Mouse (Mus musculus) liver, embryonic 12.5 days (tissue): ENCODE data around the gene Gm13757. TPM values are rescaled to one million over a fixed set of nuclear protein-coding genes. Genes with fewer than 3 reads are reported as not detected.
"Not testable (repeated sequence)": the region's sequence is repeated elsewhere in the genome, so short reads cannot be mapped to it uniquely, and the experiment has no call there.

Source experiments
- ATAC-seq: fragments of 200-750 bp; cut with Nextera tagmentation; 2 replicates; pipeline ENCODE4 v1.8.0; 2017; ENCODE audit warnings: moderate number of reproducible peaks, mild to moderate bottlenecking, moderate library complexity
- H3K27ac ChIP-seq: fragments of 300-500 bp; sonication (generic); 2 replicates; pipeline ENCODE4 v1.5.1; 2016; ENCODE audit warnings: mild to moderate bottlenecking
- H3K27me3 ChIP-seq: fragments of 300-500 bp; sonication (generic); replicated peaks from 2 replicates; pipeline ENCODE4 v1.6.1; 2016; ENCODE audit warnings: mild to moderate bottlenecking, moderate library complexity
- H3K36me3 ChIP-seq: fragments of 300-500 bp; sonication (generic); 2 replicates; pipeline ENCODE4 v1.6.1; 2016; ENCODE audit warnings: mild to moderate bottlenecking, moderate library complexity
- H3K4me1 ChIP-seq: fragments of 300-500 bp; sonication (generic); 2 replicates; pipeline ENCODE4 v1.6.1; 2016
- H3K4me2 ChIP-seq: fragments of 300-500 bp; sonication (generic); 2 replicates; pipeline ENCODE4 v1.6.1; 2016; ENCODE audit warnings: mild to moderate bottlenecking, moderate library complexity
- H3K4me3 ChIP-seq: fragments of 300-500 bp; sonication (generic); 2 replicates; pipeline ENCODE4 v1.5.1; 2016; ENCODE audit warnings: mild to moderate bottlenecking, moderate library complexity
- H3K9ac ChIP-seq: fragments of 300-500 bp; sonication (generic); 2 replicates; pipeline ENCODE4 v1.6.1; 2016; ENCODE audit warnings: mild to moderate bottlenecking, moderate library complexity
- H3K9me3 ChIP-seq: fragments of 300-500 bp; sonication (generic); replicated peaks from 2 replicates; pipeline ENCODE4 v1.6.1; 2016; ENCODE audit warnings: mild to moderate bottlenecking, moderate library complexity
- WGBS: fragments of 180-500 bp; shearing (Covaris S2); methylation state at CpG from one replicate; pipeline ENCODE4 v1.1.7; 2016; ENCODE audit not compliant: insufficient replicate concordance; 5-methylcytosine and 5-hydroxymethylcytosine counted together
- polyA plus RNA-seq: library from polyadenylated mRNA; unstranded; fragments of >200 nt; fragmentation: Nextera tagmentation; extraction: Ambion mirVana; gene quantifications from 2 replicates; pipeline ENCODE4 v1.2.1, GENCODE M21; 2016

Gm13757 gene
- polyA plus RNA-seq = not detected in 2 replicates

- Histone ChIP-seq H3K27ac (no peak within 1 kb of the TSS), H3K27me3 (no peaks in the 10 kb centered on the region), H3K4me3 (no peak within 1 kb of the TSS), H3K9ac (no peak within 1 kb of the TSS), H3K9me3 (no peaks in the 10 kb centered on the region), H3K4me2 (no peak within 1 kb of the TSS), H3K4me1 (no peaks in the 10 kb centered on the region), H3K36me3 (no peaks in the 10 kb centered on the region)
- WGBS = 74% methylated on average over 1 of the region's 1 CpGs
- ATAC-seq = no peak
Measured at GRCm38 (mm10) chr2:88449031-88449430, at the start of gene Gm13757. Gm13757 (minus strand) TSS chr2:88449131.

- no peak for ATAC-seq
Measured at GRCm38 (mm10) chr2:88493020-88493419, 44.1 kb upstream of the Gm13757 start, which contains the start of gene Olfr1185-ps1. Olfr1185-ps1 (plus strand) TSS chr2:88493320.

GRCm38 (mm10) chr2:88483298-88483697 is 34.4 kb upstream of the Gm13757 start, which contains the start of gene Olfr1184:
Olfr1184 (plus strand) TSS chr2:88483598.
- ATAC-seq = no peak
- H3K36me3 ChIP-seq = no peaks in the 10 kb centered on the region
- WGBS = 71% methylated on average over 2 of the region's 2 CpGs

More at GRCm38 (mm10) chr2:88493020-88493419, 44.1 kb upstream of the Gm13757 start, which contains the start of gene Olfr1185-ps1:
- WGBS = 38% methylated on average over 2 of the region's 2 CpGs
- Histone ChIP-seq H3K9ac (no peak within 1 kb of the TSS), H3K4me2 (no peak within 1 kb of the TSS), H3K27me3 (no peaks in the 10 kb centered on the region), H3K36me3 (no peaks in the 10 kb centered on the region), H3K4me3 (no peak within 1 kb of the TSS), H3K9me3 (0 out of 2 replicates have a peak, but pooled peaks cover 3% of the 10 kb centered on the region), H3K27ac (no peak within 1 kb of the TSS), H3K4me1 (no peaks in the 10 kb centered on the region)

GRCm38 (mm10) chr2:88454567-88454966 is 5.6 kb upstream of the Gm13757 start, which contains the start of gene Olfr1183:
Olfr1183 (plus strand) TSS chr2:88454867.
- not testable (repeated sequence) for H3K4me3 ChIP-seq, ATAC-seq, H3K9ac ChIP-seq, H3K4me1 ChIP-seq, H3K36me3 ChIP-seq, H3K4me2 ChIP-seq, H3K27ac ChIP-seq, H3K27me3 ChIP-seq, H3K9me3 ChIP-seq
- WGBS = 58% methylated on average over 1 of the region's 1 CpGs

More at GRCm38 (mm10) chr2:88483298-88483697, 34.4 kb upstream of the Gm13757 start, which contains the start of gene Olfr1184:
- H3K27me3 ChIP-seq = no peaks in the 10 kb centered on the region
- H3K4me1 ChIP-seq = no peaks in the 10 kb centered on the region
- H3K27ac ChIP-seq = no peak within 1 kb of the TSS
- H3K9me3 ChIP-seq = no peaks in the 10 kb centered on the region
- H3K9ac ChIP-seq = no peak within 1 kb of the TSS
- H3K4me2 ChIP-seq = no peak within 1 kb of the TSS
- H3K4me3 ChIP-seq = no peak within 1 kb of the TSS

GRCm38 (mm10) chr2:88426071-88426470 is 22.9 kb downstream of the Gm13757 start, which contains the start of gene Olfr1181:
Olfr1181 (minus strand) TSS chr2:88426171.
- no peak within 1 kb of the TSS for H3K4me2 ChIP-seq
- H3K27ac ChIP-seq = no peak within 1 kb of the TSS
- H3K9me3 ChIP-seq = no peaks in the 10 kb centered on the region
- H3K27me3 ChIP-seq = no peaks in the 10 kb centered on the region
- H3K4me3 ChIP-seq = no peak within 1 kb of the TSS
- no peaks in the 10 kb centered on the region for H3K4me1 ChIP-seq
- WGBS = 62% methylated on average over 1 of the region's 1 CpGs
- no peak for ATAC-seq
- H3K9ac ChIP-seq = no peak within 1 kb of the TSS
- H3K36me3 ChIP-seq = no peaks in the 10 kb centered on the region

GRCm38 (mm10) chr2:88419051-88419450 is 29.9 kb downstream of the Gm13757 start, which contains the start of gene Olfr1180:
Olfr1180 (minus strand) TSS chr2:88419151.
- Histone ChIP-seq H3K9me3 (no peaks in the 10 kb centered on the region), H3K27me3 (no peaks in the 10 kb centered on the region), H3K4me1 (no peaks in the 10 kb centered on the region), H3K4me2 (no peak within 1 kb of the TSS), H3K27ac (no peak within 1 kb of the TSS), H3K4me3 (no peak within 1 kb of the TSS), H3K9ac (no peak within 1 kb of the TSS), H3K36me3 (no peaks in the 10 kb centered on the region)
- 63% methylated on average over 2 of the region's 2 CpGs for WGBS
- no peak for ATAC-seq

- Histone ChIP-seq H3K36me3 (no peaks in the 10 kb centered on the region), H3K9ac (no peak within 1 kb of the TSS), H3K27me3 (no peaks in the 10 kb centered on the region), H3K4me1 (no peaks in the 10 kb centered on the region), H3K9me3 (no peaks in the 10 kb centered on the region), H3K4me3 (no peak within 1 kb of the TSS), H3K27ac (no peak within 1 kb of the TSS), H3K4me2 (no peak within 1 kb of the TSS)
- WGBS = 55% methylated on average over 3 of the region's 3 CpGs
- ATAC-seq = no peak
Measured at GRCm38 (mm10) chr2:88406353-88406752, 42.6 kb downstream of the Gm13757 start, which contains the start of gene Olfr1179. Olfr1179 (minus strand) TSS chr2:88406453.

Other genes with a start within 250 kb of the Gm13757 start
- gene Olfr1170, start 220.8 kb downstream of the Gm13757 start, polyA plus RNA-seq = not detected in 2 replicates
- not detected in 2 replicates for gene Olfr1173, start 169.3 kb downstream of the Gm13757 start, polyA plus RNA-seq
- not detected in 2 replicates for gene Olfr1174-ps, start 134.0 kb downstream of the Gm13757 start, polyA plus RNA-seq
- not detected in 2 replicates for gene Olfr1175-ps, start 121.9 kb downstream of the Gm13757 start, polyA plus RNA-seq
- not detected in 2 replicates for gene Olfr1176, start 112.4 kb downstream of the Gm13757 start, polyA plus RNA-seq
- not detected in 2 replicates for gene Olfr1177-ps, start 102.6 kb downstream of the Gm13757 start, polyA plus RNA-seq
- gene Olfr1178, start 62.1 kb downstream of the Gm13757 start, polyA plus RNA-seq = not detected in 2 replicates
- gene Olfr1179, start 42.7 kb downstream of the Gm13757 start, polyA plus RNA-seq = not detected in 2 replicates
- gene Olfr1180, start 30.0 kb downstream of the Gm13757 start, polyA plus RNA-seq = not detected in 2 replicates
- gene Olfr1181, start 23.0 kb downstream of the Gm13757 start, polyA plus RNA-seq = not detected in 2 replicates
- gene Olfr1183, start 5.7 kb upstream of the Gm13757 start, polyA plus RNA-seq = not detected in 2 replicates
- gene Olfr1184, start 34.5 kb upstream of the Gm13757 start, polyA plus RNA-seq = not detected in 2 replicates
- not detected in 2 replicates for gene Olfr1185-ps1, start 44.2 kb upstream of the Gm13757 start, polyA plus RNA-seq
- not detected in 2 replicates for gene Olfr1186, start 69.4 kb upstream of the Gm13757 start, polyA plus RNA-seq
- gene Olfr1188, start 107.8 kb upstream of the Gm13757 start, polyA plus RNA-seq = not detected in 2 replicates
- not detected in 2 replicates for gene Olfr1189, start 137.3 kb upstream of the Gm13757 start, polyA plus RNA-seq
- gene Olfr1191-ps1, start 191.4 kb upstream of the Gm13757 start, polyA plus RNA-seq = not detected in 2 replicates
- not detected in 2 replicates for gene Olfr1192-ps1, start 199.4 kb upstream of the Gm13757 start, polyA plus RNA-seq
- not detected in 2 replicates for gene Olfr1193, start 226.5 kb upstream of the Gm13757 start, polyA plus RNA-seq
- not detected in 2 replicates for gene Olfr1195, start 240.1 kb upstream of the Gm13757 start, polyA plus RNA-seq